Mouse (Mus musculus) G1E (cell line): ENCODE measurements at regions not wholly inside any gene's neighbourhood (a gene's known extent, or its start where the extent isn't known, plus 50 kb on each side); places are given as distances from the start of the nearest gene placed in this dataset.

ENCODE experiments used
- ATAC-seq: 2 replicates; pipeline ENCODE4 v1.8.0; 2016; ENCODE audit warnings: mild to moderate bottlenecking; ENCODE audit not compliant: insufficient number of reproducible peaks, poor library complexity, low FRiP score, severe bottlenecking; ENCODE audit errors: extremely low read depth
- DNase-seq: peaks from one replicate; pipeline ENCODE4 v3.0.0; 2012; ENCODE audit warnings: low spot score
- H3K27me3 ChIP-seq: 2 replicates; pipeline ENCODE4 v1.6.1; 2012; ENCODE audit warnings: mild to moderate bottlenecking, low read length, inconsistent platforms; ENCODE audit not compliant: insufficient read depth
- H3K36me3 ChIP-seq: replicated peaks from 2 replicates; pipeline ENCODE3; 2012; ENCODE audit warnings: mild to moderate bottlenecking, inconsistent platforms
- H3K4me1 ChIP-seq: 2 replicates; pipeline ENCODE4 v1.6.1; 2012; ENCODE audit warnings: low read depth, low read length, inconsistent platforms, mixed read lengths; ENCODE audit not compliant: insufficient read depth
- H3K4me3 ChIP-seq: 2 replicates; pipeline ENCODE4 v1.5.1; 2012; ENCODE audit warnings: low read depth, mild to moderate bottlenecking, inconsistent platforms, low read length, moderate library complexity, mixed read lengths
- H3K9me3 ChIP-seq: replicated peaks from 2 replicates; pipeline ENCODE4 v1.6.1; 2012; ENCODE audit warnings: inconsistent platforms
- CTCF ChIP-seq: IDR thresholded peaks from 2 replicates; pipeline ENCODE4 v1.5.1; 2012; ENCODE audit warnings: low read depth, low read length, inconsistent platforms, mixed read lengths
- GATA1 ChIP-seq: IDR thresholded peaks from 2 replicates; pipeline ENCODE4 v1.6.1; 2012; ENCODE audit warnings: borderline replicate concordance, low read length, inconsistent platforms, mixed read lengths
- GATA2 ChIP-seq: IDR thresholded peaks from 2 replicates; pipeline ENCODE4 v1.6.1; 2012; ENCODE audit warnings: low read depth, low read length, inconsistent platforms, borderline replicate concordance
- POLR2AphosphoS5 ChIP-seq: IDR thresholded peaks from 2 replicates; pipeline ENCODE4 v1.6.1; 2012; ENCODE audit warnings: low read depth, low read length, inconsistent platforms; ENCODE audit not compliant: insufficient replicate concordance
- TAL1 ChIP-seq: conservative IDR thresholded peaks from 2 replicates; pipeline ENCODE4 v1.6.1; 2012; ENCODE audit warnings: low read depth, low read length, inconsistent platforms, mixed read lengths

DNA sequence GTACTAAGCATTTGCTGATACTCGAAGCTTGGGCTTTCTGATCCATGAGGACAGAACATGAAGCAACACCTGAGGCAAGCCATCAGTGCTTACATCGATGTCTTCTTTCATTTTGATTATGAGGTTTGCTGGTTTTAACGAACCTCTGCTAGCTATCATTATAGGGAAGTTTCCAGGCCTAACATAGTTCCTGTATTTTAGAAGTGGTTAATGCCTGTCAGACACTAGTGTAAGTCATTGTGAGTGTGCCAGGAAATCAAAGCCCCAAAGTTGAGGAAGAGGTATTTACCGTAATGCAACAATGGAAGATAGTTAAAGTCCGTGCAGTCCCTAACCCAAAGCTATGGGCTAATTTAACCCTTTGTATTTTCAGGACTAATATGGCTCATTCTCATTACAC lies 120.1 kb upstream of the Rap2b start:
- Histone ChIP-seq H3K9me3 (no peaks in the 10 kb centered on the region), H3K4me1 (no peaks in the 10 kb centered on the region), H3K27me3 (no peaks in the 10 kb centered on the region), H3K36me3 (no peaks in the 10 kb centered on the region), H3K4me3 (no peak overlapping the region)
- ATAC-seq (no peak), DNase-seq (no peak)
- TF ChIP-seq TAL1 (no peak), GATA1 (no peak), POLR2AphosphoS5 (no peak), CTCF (no peak), GATA2 (no peak)

DNA sequence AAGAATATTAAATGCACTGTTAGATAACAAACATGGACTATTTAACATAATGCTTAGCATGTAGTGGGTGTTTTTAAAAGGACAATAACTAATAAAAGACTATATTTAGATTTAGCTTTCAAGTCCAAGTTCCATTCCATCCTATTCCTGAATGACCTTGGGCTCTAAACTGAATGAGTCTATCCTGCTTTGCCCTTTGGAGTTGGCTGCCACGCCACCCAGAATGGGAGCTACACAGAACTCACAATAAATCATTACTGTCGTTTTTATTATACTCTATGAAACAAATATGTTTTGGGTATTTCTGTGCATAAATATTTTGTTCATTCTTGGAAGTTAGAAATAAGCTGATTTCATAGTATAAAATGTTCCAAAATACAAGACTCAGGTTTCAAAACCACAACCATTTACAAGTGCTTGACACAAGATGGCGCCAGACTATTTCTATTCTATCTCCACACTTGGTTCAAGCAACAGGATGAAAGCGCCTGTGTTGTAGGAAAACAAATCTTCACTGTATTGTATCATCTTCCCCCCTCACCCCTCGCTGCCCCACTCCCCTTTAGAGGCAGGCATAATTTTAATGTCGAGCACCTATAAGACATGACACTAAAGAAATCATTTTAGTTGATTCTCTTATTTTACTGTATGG lies 117.4 kb upstream of the Rap2b start:
- H3K9me3 ChIP-seq, result no peaks in the 10 kb centered on the region
- DNase-seq (peak; percentile 4), ATAC-seq (no peak)
- no peaks in the 10 kb centered on the region for H3K36me3 ChIP-seq
- TF ChIP-seq GATA2 (no peak), TAL1 (no peak), POLR2AphosphoS5 (no peak), CTCF (no peak), GATA1 (no peak)
- no peaks in the 10 kb centered on the region for H3K4me1 ChIP-seq
- H3K27me3 ChIP-seq, result no peaks in the 10 kb centered on the region
- H3K4me3 ChIP-seq, result no peak overlapping the region

DNA sequence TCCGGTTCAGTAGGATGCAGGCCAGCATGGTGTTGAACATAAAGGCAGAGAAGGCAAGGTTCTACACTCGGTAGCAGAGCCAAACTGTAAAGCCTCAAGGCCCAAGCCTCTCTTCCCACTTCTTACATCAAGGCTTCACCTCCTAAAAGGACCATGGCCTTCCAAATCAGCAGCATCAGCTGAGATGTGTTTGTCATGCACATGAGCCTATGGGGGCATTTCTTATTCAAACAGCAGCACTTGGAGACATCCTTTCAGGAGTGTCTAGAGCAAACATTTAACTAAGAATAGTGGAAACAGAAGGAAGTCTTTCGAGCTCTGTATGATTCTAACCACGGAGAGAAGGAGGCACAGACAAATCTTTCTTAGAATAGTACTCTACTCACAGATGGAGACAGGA lies 115.0 kb upstream of the Rap2b start:
- Histone ChIP-seq H3K4me1 (no peaks in the 10 kb centered on the region), H3K4me3 (no peak overlapping the region), H3K36me3 (no peaks in the 10 kb centered on the region), H3K27me3 (no peaks in the 10 kb centered on the region), H3K9me3 (no peaks in the 10 kb centered on the region)
- DNase-seq (no peak), ATAC-seq (no peak)
- no peak for TF ChIP-seq POLR2AphosphoS5
- no peak for TF ChIP-seq CTCF
- TF ChIP-seq GATA2, result no peak
- no peak for TF ChIP-seq TAL1
- no peak for TF ChIP-seq GATA1

DNA sequence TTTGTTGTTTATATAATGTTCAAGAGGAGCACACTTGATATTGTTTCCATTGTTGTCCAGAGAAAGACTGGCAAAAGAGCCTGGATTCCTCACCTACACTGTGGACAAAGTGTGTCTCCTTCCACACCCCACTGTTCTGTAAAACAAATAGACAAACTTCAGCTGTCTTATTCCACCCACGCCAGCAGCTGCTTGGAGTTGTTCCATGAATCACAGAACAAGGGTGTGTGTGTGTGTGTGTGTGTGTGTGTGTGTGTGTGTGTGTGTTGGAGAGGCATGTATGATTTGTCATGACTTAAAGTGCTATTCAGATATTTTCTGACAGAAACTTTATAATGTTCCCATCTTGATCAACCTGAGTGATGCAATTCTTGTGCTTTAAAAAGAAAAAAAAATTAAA lies 114.1 kb upstream of the Rap2b start:
- H3K4me3 ChIP-seq, result no peak overlapping the region
- no peaks in the 10 kb centered on the region for H3K36me3 ChIP-seq
- H3K9me3 ChIP-seq, result no peaks in the 10 kb centered on the region
- no peaks in the 10 kb centered on the region for H3K4me1 ChIP-seq
- ATAC-seq, result no peak
- no peak for DNase-seq
- H3K27me3 ChIP-seq, result no peaks in the 10 kb centered on the region
- TF ChIP-seq GATA2 (no peak), GATA1 (no peak), CTCF (no peak)

DNA sequence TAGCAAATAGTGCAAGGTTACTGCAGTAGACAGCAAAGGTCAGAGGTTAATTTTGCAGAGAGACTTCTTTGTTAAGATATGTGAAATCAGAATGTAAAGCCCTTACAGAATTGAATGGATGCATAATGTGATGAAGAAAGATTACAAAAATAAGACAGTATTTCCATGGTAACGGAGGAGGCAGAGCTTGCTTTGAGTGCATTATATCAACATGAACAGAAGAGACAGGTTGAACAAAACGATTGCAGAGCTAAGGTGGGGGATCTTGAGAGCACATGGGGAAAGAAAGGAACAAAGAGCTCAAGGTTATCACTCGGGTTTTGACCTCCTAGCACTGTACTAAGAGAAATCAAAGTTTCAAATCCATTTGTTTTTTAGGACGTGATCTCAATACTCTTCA lies 106.2 kb upstream of the Rap2b start:
- H3K9me3 ChIP-seq, result no peaks in the 10 kb centered on the region
- TF ChIP-seq TAL1 (no peak), POLR2AphosphoS5 (no peak), GATA1 (no peak), CTCF (no peak), GATA2 (no peak)
- DNase-seq (no peak), ATAC-seq (no peak)
- no peak overlapping the region for H3K4me3 ChIP-seq
- no peaks in the 10 kb centered on the region for H3K27me3 ChIP-seq
- no peaks in the 10 kb centered on the region for H3K4me1 ChIP-seq
- no peaks in the 10 kb centered on the region for H3K36me3 ChIP-seq

DNA sequence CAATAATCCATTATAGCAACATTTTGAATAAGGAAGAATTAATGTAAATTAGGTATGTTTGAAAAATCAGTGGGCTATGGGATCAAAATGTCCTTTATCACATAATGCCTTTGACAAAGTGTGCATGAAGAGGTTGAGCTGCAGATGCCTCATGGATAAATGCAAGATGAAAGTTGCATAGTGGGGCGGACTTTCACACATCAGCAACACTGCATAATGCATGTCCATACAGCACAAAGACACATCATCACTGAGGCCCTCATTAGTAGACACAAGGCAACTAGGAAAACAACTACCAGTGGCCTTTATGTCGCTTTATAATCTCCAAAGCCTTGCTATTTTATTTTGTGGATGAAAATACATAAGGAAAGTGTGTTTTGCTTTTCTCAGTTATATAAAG lies 105.8 kb upstream of the Rap2b start:
- no peak for ATAC-seq
- Histone ChIP-seq H3K36me3 (no peaks in the 10 kb centered on the region), H3K4me3 (no peak overlapping the region), H3K27me3 (no peaks in the 10 kb centered on the region), H3K9me3 (no peaks in the 10 kb centered on the region), H3K4me1 (no peaks in the 10 kb centered on the region)
- DNase-seq, result no peak
- TF ChIP-seq GATA1 (no peak), CTCF (no peak), GATA2 (no peak), POLR2AphosphoS5 (no peak), TAL1 (no peak)
